Mouse (Mus musculus) limb, embryonic 12.5 days (tissue): ENCODE results near the gene Prkag2. TPM values are rescaled to one million over a fixed set of nuclear protein-coding genes. Genes with fewer than 3 reads are reported as not detected.

Experiments
- ATAC-seq: fragments of 200-750 bp; cut with Nextera tagmentation; 2 replicates; pipeline ENCODE4 v1.8.0; 2017; ENCODE audit warnings: low read depth, moderate TSS enrichment; ENCODE audit not compliant: insufficient number of reproducible peaks, insufficient read depth, low FRiP score, low TSS enrichment
- H3K27ac ChIP-seq: fragments of 300-500 bp; sonication (generic); 2 replicates; pipeline ENCODE4 v1.5.1; 2016; ENCODE audit warnings: mild to moderate bottlenecking, moderate library complexity
- H3K27me3 ChIP-seq: fragments of 300-500 bp; sonication (generic); 2 replicates; pipeline ENCODE4 v1.6.1; 2016; ENCODE audit warnings: mild to moderate bottlenecking, moderate library complexity
- H3K36me3 ChIP-seq: fragments of 300-500 bp; sonication (generic); 2 replicates; pipeline ENCODE4 v1.6.1; 2016; ENCODE audit warnings: mild to moderate bottlenecking, moderate library complexity
- H3K4me1 ChIP-seq: fragments of 300-500 bp; sonication (generic); replicated peaks from 2 replicates; pipeline ENCODE4 v1.6.1; 2016
- H3K4me2 ChIP-seq: fragments of 300-500 bp; sonication (generic); 2 replicates; pipeline ENCODE4 v1.6.1; 2016; ENCODE audit warnings: mild to moderate bottlenecking, moderate library complexity
- H3K4me3 ChIP-seq: fragments of 300-500 bp; sonication (generic); replicated peaks from 2 replicates; pipeline ENCODE4 v1.5.1; 2016; ENCODE audit warnings: mild to moderate bottlenecking
- H3K9ac ChIP-seq: fragments of 300-500 bp; sonication (generic); replicated peaks from 2 replicates; pipeline ENCODE4 v1.6.1; 2016; ENCODE audit warnings: mild to moderate bottlenecking, moderate library complexity
- H3K9me3 ChIP-seq: fragments of 300-500 bp; sonication (generic); 2 replicates; pipeline ENCODE4 v1.6.1; 2016; ENCODE audit warnings: mild to moderate bottlenecking, moderate library complexity
- WGBS: fragments of 180-500 bp; shearing (Covaris S2); methylation state at CpG from one replicate; pipeline ENCODE4 v1.1.7; 2016; 5-methylcytosine and 5-hydroxymethylcytosine counted together
- polyA plus RNA-seq: library from polyadenylated mRNA; unstranded; fragments of >200 nt; fragmentation: Nextera tagmentation; extraction: Ambion mirVana; gene quantifications from 2 replicates; pipeline ENCODE4 v1.2.1, GENCODE M21; 2016

The Prkag2 gene
- polyA plus RNA-seq, 1 experiment from 2014 or later: 24.1 TPM

DNA sequence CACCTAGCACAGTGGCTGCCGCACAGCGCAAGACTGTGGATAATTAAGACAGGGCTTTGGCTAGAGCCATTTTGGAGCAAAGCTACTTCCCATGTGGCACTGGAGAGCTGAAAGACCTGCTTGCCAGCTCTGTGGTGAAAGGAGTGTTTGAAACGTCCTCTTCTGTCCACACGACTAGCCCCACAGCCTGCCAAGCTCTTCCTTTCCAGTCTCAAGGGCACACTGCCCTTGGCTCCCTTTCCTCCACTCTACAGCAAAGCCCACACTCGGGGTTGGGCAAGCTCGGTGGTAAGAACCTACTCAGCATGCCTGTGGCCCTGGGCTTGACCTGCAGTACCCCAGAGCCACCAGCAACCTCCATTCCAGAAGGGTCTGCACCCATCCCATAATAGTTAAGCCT, 118.7 kb downstream of the Prkag2 start:
- no peak for ATAC-seq
- 87% methylated on average over 6 of the region's 6 CpGs for WGBS
- H3K9ac ChIP-seq: no peak overlapping the region
- H3K4me3 ChIP-seq: no peak overlapping the region
- H3K9me3 ChIP-seq: no peaks in the 10 kb centered on the region
- no peaks in the 10 kb centered on the region for H3K36me3 ChIP-seq
- H3K4me2 ChIP-seq: no peak overlapping the region
- no peaks in the 10 kb centered on the region for H3K27me3 ChIP-seq
- no peak overlapping the region for H3K27ac ChIP-seq
- H3K4me1 ChIP-seq: peaks cover 7% of the 10 kb centered on the region; the same call in 1 of the 2 replicates

DNA sequence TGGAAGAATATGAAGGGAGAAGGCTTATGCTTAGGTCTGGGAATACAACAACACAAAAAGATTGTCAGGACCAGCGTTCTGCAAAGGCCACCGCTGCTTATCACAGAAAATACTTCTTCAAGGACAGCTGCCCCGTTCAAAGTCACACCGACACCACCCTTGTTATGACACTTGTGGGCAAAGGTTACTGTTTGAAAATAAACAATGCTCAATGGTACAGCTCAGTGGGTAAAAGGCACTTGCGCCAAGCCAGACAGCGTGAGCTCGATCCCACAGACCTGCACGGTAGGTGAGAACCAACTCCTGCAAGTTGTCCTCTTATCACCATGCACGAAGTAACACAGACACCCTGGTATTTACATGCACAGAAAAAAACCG, 120.5 kb downstream of the Prkag2 start:
- 74% methylated on average over 10 of the region's 10 CpGs for WGBS
- H3K9me3 ChIP-seq: no peaks in the 10 kb centered on the region
- no peaks in the 10 kb centered on the region for H3K27me3 ChIP-seq
- no peak overlapping the region for H3K27ac ChIP-seq
- no peak for ATAC-seq
- H3K4me3 ChIP-seq: no peak overlapping the region
- H3K9ac ChIP-seq: no peak overlapping the region
- no peaks in the 10 kb centered on the region for H3K36me3 ChIP-seq
- peaks cover 10% of the 10 kb centered on the region for H3K4me1 ChIP-seq
- no peak overlapping the region for H3K4me2 ChIP-seq

GRCm38 (mm10) chr5:24979312-24979967, 121.0 kb downstream of the Prkag2 start:
- no peak for ATAC-seq
- Histone ChIP-seq H3K4me2 (no peak overlapping the region), H3K4me1 (peaks cover 7% of the 10 kb centered on the region), H3K36me3 (no peaks in the 10 kb centered on the region), H3K27ac (no peak overlapping the region), H3K9ac (no peak overlapping the region), H3K27me3 (no peaks in the 10 kb centered on the region), H3K9me3 (no peaks in the 10 kb centered on the region), H3K4me3 (no peak overlapping the region)
- 73% methylated on average over 4 of the region's 4 CpGs for WGBS

DNA sequence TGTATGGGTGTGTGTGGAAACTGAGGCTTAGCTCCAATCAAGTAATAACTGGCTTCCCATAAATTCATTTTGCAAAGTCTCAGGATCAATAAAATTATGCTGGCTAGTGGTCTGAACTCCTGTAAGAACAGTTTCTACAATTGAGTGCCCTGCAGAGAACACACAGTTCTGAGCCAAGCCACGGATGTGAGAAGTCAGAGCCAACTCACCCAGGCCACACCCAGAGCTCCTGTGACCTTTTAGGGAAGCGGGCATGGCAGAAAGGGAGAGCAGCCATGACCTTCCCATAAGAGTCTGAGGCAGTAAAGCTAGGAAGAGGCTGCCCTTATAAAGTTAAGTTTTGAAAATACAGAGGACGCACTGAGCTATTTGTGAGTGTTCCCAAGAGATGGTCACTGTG, 123.5 kb downstream of the Prkag2 start:
- no peak for ATAC-seq
- Histone ChIP-seq H3K9me3 (no peaks in the 10 kb centered on the region), H3K27me3 (no peaks in the 10 kb centered on the region), H3K4me3 (no peak overlapping the region), H3K4me1 (peaks cover 13% of the 10 kb centered on the region), H3K4me2 (no peak overlapping the region), H3K36me3 (no peaks in the 10 kb centered on the region), H3K9ac (no peak overlapping the region), H3K27ac (no peak overlapping the region)
- 72% methylated on average over 3 of the region's 3 CpGs for WGBS

- H3K27me3 ChIP-seq: no peaks in the 10 kb centered on the region
- H3K27ac ChIP-seq: no peak overlapping the region
- no peak overlapping the region for H3K4me3 ChIP-seq
- WGBS: 74% methylated on average over 12 of the region's 12 CpGs
- peaks cover 13% of the 10 kb centered on the region for H3K4me1 ChIP-seq
- H3K9me3 ChIP-seq: no peaks in the 10 kb centered on the region
- H3K4me2 ChIP-seq: no peak overlapping the region
- no peaks in the 10 kb centered on the region for H3K36me3 ChIP-seq
- no peak overlapping the region for H3K9ac ChIP-seq
- no peak for ATAC-seq
Observed at GRCm38 (mm10) chr5:24976236-24976635, 124.2 kb downstream of the Prkag2 start.

DNA sequence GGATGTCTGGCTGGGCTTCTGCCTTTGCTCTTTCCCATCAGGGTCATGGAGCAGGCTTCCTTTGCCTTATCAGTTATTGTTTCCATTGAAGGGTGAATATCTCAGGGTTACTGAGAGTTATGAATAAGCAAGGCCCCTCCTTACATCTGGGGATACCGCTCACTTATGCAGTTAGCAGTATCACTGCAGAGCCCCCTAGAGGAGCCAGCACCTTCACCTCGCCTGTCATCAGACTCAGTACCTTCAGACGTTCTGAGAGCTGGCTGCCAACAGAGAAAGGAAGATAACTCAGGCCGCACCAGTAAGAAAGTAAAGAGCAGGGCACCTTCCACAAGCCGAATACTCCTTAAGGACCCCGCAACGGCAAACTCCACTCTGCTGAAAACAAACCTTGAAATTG, 125.3 kb downstream of the Prkag2 start:
- no peak overlapping the region for H3K27ac ChIP-seq
- peaks cover 13% of the 10 kb centered on the region for H3K4me1 ChIP-seq
- H3K9me3 ChIP-seq: no peaks in the 10 kb centered on the region
- H3K36me3 ChIP-seq: no peaks in the 10 kb centered on the region
- H3K9ac ChIP-seq: no peak overlapping the region
- H3K4me2 ChIP-seq: no peak overlapping the region
- no peaks in the 10 kb centered on the region for H3K27me3 ChIP-seq
- 73% methylated on average over 7 of the region's 7 CpGs for WGBS
- H3K4me3 ChIP-seq: no peak overlapping the region
- no peak for ATAC-seq

GRCm38 (mm10) chr5:24973672-24974225, 126.7 kb downstream of the Prkag2 start:
- no peaks in the 10 kb centered on the region for H3K36me3 ChIP-seq
- no peak for ATAC-seq
- no peak overlapping the region for H3K27ac ChIP-seq
- H3K9ac ChIP-seq: no peak overlapping the region
- no peak overlapping the region for H3K4me2 ChIP-seq
- peaks cover 13% of the 10 kb centered on the region for H3K4me1 ChIP-seq
- H3K9me3 ChIP-seq: no peaks in the 10 kb centered on the region
- H3K4me3 ChIP-seq: no peak overlapping the region
- 79% methylated on average over 9 of the region's 9 CpGs for WGBS
- H3K27me3 ChIP-seq: no peaks in the 10 kb centered on the region

DNA sequence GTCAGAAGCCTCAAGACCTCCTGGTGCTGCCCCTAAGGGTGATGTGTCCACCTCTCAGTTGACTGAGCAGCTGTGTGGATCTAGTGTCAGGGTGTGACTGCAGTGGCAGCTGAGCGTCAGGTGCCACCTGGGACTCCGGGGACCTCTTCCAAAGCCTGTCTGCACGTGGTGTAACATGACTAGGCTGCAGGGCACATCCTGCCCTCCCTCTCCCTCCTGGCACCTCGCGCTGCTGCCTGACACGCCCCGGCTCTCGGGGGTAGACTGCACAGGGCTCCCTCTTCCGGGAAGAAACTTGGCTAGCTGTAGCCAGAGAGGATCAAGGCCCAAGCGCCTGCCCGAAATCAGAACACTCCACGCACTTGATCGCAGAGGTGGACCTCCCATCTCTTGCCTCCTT, 127.2 kb downstream of the Prkag2 start:
- Histone ChIP-seq H3K27me3 (no peaks in the 10 kb centered on the region), H3K4me3 (no peak overlapping the region), H3K9ac (no peak overlapping the region), H3K36me3 (no peaks in the 10 kb centered on the region), H3K27ac (no peak overlapping the region), H3K4me2 (no peak overlapping the region), H3K9me3 (no peaks in the 10 kb centered on the region), H3K4me1 (peaks cover 13% of the 10 kb centered on the region)
- ATAC-seq: no peak
- 54% methylated on average over 13 of the region's 13 CpGs for WGBS

DNA sequence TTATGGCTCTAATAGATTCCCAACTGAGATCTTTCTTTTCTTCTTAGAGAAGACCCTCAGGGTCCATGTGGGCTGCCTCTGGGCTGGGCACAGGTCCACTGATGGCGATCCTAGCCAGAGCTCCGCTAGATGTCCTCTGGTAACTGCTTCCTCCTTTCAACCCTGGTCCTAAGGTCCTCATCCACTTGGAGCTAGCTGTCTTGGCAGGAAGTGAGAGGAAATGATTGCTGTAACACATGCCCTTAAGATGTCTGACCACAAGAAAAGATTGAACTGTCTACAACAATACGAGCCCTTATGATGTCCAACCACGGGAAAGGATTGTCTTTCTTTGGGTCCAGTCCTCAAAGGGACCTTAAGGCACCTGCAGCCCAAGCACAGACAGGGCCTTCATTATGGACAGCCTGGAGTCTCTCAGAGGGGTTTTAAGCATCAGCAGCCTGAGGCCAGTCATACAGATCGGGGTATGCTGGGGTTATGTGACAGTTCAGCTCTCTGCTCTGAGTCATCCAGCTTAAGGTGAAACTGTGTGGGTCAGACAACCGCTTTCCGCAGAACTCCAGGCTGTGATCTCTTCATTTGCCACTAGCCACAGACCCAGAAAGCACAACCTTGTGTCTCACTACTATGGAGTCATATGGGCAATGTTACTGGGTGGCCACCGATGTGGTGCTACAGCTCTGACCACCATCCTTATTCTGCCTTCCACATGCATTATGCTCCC, 129.7 kb downstream of the Prkag2 start:
- Histone ChIP-seq H3K36me3 (no peaks in the 10 kb centered on the region), H3K27ac (no peak overlapping the region), H3K27me3 (no peaks in the 10 kb centered on the region), H3K4me3 (no peak overlapping the region), H3K4me2 (no peak overlapping the region), H3K9ac (no peak overlapping the region), H3K4me1 (peaks cover 7% of the 10 kb centered on the region; the same call in 1 of the 2 replicates), H3K9me3 (no peaks in the 10 kb centered on the region)
- 88% methylated on average over 8 of the region's 8 CpGs for WGBS
- no peak for ATAC-seq

GRCm38 (mm10) chr5:24969241-24969880, 131.1 kb downstream of the Prkag2 start:
- Histone ChIP-seq H3K4me3 (no peak overlapping the region), H3K4me1 (peaks cover 7% of the 10 kb centered on the region; the same call in 1 of the 2 replicates), H3K27ac (no peak overlapping the region), H3K9ac (no peak overlapping the region), H3K9me3 (no peaks in the 10 kb centered on the region), H3K4me2 (no peak overlapping the region), H3K27me3 (no peaks in the 10 kb centered on the region), H3K36me3 (no peaks in the 10 kb centered on the region)
- 79% methylated on average over 11 of the region's 11 CpGs for WGBS
- ATAC-seq: no peak

- Histone ChIP-seq H3K36me3 (no peaks in the 10 kb centered on the region), H3K4me1 (peaks cover 7% of the 10 kb centered on the region; the same call in 1 of the 2 replicates), H3K4me2 (no peak overlapping the region), H3K4me3 (no peak overlapping the region), H3K9ac (no peak overlapping the region), H3K27ac (no peak overlapping the region), H3K27me3 (no peaks in the 10 kb centered on the region), H3K9me3 (no peaks in the 10 kb centered on the region)
- 50% methylated on average over 8 of the region's 8 CpGs for WGBS
- no peak for ATAC-seq
Observed at GRCm38 (mm10) chr5:24968792-24969191, 131.7 kb downstream of the Prkag2 start.
